Mouse (Mus musculus) layer of hippocampus, postnatal 14 days (tissue): ENCODE measurements around the gene AF067063. TPM values are rescaled to one million over a fixed set of nuclear protein-coding genes. Genes with fewer than 3 reads are reported as not detected.
"Not testable (repeated sequence)": the region's sequence is repeated elsewhere in the genome, so short reads cannot be mapped to it uniquely, and the experiment has no call there.

ENCODE experiments used
- DNase-seq, 2 experiments: peaks; one replicate each; pipeline ENCODE4 v3.0.0; 2021 to 2022; ENCODE audit warnings: low spot score in 2 of 2, mixed read lengths in 1 of 2
- long read RNA-seq, 2 experiments: library from polyadenylated mRNA; stranded (forward); transcript quantifications; one replicate each; pipeline ENCODE4 v2.0.0; 2021
- total RNA-seq, 2 experiments: library from RNA; stranded (reverse); gene quantifications; 2 replicates each; pipeline ENCODE4 v1.2.3; 2021

Gene AF067063
- not detected for total RNA-seq
- long read RNA-seq, experiment 1 = 0 reads
- long read RNA-seq, experiment 2 = 0 reads

DNA sequence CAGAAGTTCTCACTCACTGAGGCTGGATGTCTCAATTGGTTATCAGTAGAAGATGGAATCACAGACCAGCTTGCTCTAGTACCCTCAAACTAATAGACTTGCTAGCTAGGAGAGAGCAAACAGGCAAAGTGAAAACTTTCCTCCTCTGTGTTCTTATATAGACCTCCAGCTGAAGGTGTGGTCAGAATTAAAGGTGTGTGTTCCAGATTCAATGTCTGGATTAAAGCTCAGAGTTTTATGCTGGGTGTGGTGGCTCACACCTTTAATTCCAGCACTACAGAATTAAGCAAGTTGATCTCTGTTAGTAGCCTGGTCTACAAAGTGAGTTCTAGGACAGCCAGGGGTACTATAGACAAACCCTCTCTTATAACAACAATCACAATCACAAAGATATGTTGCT lies at the start of gene AF067063:
Gene AF067063, minus strand, starts transcription at position 101 of the 400 bp plus-strand sequence.
- DNase-seq = not testable (repeated sequence)

- not testable (repeated sequence) for DNase-seq
Measured at GRCm38 (mm10) chr13:119864395-119864999, 34.5 kb upstream of the AF067063 start.

DNA sequence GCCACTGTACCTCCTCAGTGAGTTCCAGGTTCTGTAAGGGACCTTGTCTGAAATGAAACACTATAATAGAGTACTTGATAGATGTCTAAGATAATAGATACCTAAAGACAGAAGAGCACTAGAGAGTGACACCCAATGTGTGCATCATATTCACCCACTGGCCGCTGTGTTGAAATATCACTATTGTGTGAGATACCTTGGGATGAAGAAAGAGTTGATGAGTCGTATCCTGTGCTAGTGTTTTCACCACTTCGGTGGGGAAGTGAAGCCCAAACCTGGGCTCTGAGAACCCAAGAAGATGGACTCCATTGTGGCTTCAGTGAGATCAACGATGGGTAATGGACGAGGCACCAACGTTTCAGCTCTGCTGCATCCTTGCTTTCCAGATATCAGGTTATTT lies 32.4 kb upstream of the AF067063 start:
- not testable (repeated sequence) for DNase-seq

GRCm38 (mm10) chr13:119839982-119840381 lies 10.0 kb upstream of the AF067063 start:
- DNase-seq = peak in 1 of 2 experiments; percentile 13

DNA sequence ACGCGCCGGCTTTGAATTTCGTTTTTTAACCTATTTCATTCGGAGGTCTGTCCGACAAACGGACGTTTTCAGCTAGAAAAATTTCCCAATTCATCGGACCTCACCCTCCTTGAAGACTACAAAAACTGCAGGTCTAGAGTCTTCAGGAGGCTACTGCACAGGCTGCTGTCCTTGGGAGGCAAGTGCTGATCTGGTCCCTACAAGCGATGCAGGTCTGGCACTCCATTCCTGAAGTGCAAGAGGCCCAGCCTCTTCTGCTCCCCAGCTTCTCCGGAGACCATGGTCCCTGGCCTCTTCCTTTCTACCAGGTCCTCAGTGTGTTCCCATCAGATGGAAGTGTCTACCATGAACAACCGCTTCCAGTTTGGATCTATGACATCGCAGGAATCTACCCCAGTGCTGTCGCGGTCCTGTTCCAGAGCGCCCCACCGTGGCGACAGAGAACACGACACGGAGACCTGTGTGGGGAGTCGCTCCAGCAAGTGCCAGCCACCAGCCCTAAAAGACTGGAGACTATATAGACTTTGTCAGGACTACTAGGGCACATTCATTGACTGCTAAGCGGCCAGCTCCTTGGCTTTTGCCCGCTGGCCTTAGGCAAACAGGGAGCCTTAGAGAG lies 7.8 kb upstream of the AF067063 start:
- DNase-seq = peak; percentile 31 to 37

- DNase-seq = peak; percentile 9 to 28
Measured at GRCm38 (mm10) chr13:119836324-119836811, 6.4 kb upstream of the AF067063 start.

DNA sequence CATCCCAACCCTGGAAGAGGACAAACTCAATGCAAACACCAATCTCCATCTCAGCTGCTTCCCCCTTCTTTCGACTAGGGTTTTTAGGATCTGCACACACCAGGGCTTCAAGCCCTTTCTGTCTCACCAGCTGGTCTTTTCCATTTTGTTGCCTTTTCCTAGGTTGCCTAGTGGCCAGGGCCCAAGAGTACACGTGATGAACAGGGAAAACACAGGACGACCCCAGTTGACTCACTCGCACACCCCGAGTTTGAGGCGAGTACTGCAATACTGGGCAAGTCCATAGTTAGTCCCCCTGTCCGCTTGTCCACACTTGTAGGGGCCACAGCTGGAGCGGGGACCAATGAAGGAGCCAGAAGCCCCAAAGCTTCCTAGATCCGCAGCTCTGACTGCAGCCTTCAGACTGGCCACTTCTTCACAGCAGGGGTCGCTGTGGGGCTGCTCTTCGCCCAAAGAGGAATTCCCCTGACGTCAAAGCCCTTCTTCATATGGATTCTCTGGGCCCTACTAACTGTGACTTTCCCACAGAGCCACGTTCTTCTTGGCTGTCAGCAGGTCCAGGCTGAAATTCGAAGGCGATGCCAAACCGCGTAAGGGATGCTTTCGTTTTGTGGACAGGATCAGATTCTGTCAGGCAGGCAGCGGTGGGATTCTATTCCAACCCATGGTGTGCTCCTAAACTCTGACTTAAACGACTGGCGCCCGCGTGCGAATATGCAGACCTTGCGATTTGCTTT lies 5.5 kb upstream of the AF067063 start, which contains the start of gene D13Ertd608e:
Gene D13Ertd608e, plus strand, starts transcription at position 687 of the 737 bp plus-strand sequence.
- peak; percentile 18 to 37 for DNase-seq

DNA sequence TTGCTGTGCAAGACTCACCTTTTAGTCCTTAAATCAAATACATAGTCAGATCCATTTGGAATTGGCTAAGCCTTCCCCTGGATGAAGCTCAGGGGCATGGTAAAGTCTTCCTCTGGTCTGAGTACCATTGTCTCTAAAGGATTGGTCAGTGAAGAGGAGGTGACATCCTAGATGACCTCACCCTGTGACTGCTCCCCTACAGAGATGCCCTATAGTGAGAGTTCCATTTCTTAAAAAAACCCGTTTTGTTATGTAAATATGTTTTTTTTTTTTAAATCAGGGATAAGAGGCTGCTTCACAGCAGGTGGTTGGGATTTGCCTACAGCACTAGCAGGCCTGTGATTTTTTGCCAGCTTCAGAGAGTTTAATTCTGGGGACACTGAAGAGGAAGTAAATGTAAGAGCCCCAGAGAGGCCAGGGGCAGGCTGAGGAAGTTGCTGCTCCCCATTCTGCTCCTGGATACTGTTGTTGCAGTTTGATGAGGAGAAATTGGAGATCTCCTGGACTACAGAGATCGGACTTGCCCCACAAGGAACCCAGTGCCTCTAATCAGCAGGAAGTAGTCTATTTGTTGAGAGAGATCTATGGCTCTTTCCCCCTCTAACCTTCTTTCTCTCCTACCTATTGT lies 12.3 kb downstream of the AF067063 start:
- DNase-seq = no peak

- no peak for DNase-seq
Measured at GRCm38 (mm10) chr13:119816798-119817197, 13.2 kb downstream of the AF067063 start.

GRCm38 (mm10) chr13:119810031-119810430 lies 20.0 kb downstream of the AF067063 start:
- no peak for DNase-seq

GRCm38 (mm10) chr13:119808937-119809336 lies 21.1 kb downstream of the AF067063 start:
- DNase-seq = no peak

DNA sequence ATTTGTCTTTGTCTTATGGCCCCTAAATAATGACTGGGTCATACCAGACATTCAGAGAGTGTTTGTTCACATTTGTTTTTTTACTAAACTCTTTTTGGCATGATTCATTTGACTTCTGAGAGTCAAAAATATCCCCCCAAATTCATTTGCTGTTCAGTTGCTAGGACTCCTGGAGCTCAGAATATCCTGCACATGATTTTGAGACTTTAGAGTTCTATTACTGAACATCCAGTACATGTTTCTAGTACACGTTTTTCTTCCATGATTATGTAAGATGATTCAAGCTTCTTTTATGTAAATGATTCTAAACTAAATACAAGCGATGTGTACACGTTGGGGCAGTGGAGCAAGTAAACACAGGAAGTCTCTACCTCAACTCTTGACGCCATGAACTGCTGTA lies 32.4 kb downstream of the AF067063 start:
- DNase-seq = no peak

- no peak for DNase-seq
Measured at GRCm38 (mm10) chr13:119792791-119793404, 37.1 kb downstream of the AF067063 start.

DNA sequence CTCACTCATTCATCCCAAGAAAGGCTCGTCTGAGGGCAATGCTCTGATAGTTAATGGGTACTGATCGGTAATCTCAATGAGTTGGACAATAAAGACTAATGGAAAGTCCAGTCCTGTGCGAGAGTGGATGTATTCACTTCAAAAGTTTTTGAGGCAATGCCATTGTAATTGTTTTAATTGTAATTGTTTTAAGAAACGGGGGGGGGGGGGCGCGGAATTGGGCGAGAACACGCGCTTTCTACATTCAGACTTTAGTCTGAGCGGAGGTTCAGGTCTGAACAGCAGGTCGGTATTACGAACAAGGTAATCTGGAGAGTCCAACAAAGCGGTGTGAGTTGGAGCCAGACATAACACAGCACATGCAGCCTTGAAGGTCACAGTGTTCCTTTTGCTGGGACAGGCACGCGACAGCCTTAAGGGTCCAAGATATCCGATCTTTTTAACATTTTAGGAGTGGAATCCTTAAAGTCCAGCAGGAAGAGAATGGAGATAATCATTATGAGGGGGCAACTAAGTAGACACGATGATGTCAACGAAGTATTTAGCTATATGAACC lies 38.4 kb downstream of the AF067063 start:
- no peak for DNase-seq

GRCm38 (mm10) chr13:119790761-119791579 lies 39.0 kb downstream of the AF067063 start, which contains the start of gene Zfp131:
Gene Zfp131, minus strand, starts transcription at chr13:119790889.
- peak; percentile 88 to 95 for DNase-seq

DNA sequence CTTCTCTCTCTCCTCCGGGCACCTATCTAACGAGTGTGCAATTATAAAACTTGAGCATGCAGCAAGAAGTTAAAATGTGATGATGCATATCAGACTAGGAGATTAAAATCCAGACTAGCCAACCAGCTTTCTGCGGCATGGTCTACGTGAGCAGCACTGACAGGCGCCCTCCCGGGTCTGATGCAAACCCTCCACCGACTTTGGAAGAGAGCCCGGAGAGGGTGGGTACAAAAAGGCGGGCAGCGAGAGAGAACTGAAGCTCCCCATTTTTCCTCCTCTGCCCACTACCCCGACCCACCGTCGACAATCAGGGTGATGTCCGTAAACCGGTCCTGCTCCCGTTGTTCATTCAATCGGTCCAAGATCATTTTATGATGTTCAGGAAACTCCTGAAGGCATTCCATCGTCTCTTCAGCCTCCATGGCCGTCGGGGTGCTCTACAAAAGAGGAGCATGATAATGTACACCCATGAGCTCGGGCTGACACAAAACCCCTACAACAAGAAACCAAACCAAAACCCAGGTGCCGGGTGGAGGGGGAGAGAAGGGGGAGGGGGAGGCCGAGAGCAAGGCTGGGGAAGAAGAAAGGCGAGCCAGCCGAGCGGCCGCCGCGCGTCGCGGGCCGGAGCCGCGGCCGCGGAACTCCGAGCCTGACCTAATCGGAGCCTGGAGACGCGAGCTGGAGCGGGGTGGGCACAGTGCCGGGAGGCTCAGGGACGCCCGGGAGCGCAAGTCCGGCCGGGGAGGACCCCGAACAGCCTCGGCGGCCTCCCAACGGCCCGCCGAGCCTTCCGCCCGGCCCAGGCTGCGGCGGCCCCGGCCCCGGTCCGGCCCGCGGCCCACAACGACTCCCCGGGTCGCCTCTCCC lies 39.9 kb downstream of the AF067063 start:
- DNase-seq = peak; percentile 71 to 81

- no peak for DNase-seq
Measured at GRCm38 (mm10) chr13:119783581-119783980, 46.4 kb downstream of the AF067063 start.
